Mouse (Mus musculus): ENCODE measurements around the gene Rhoq.

Gene Rhoq

GRCm38 (mm10) chr17:86962894-86963585, at the start of gene Rhoq:
TSS of gene Rhoq (plus strand) at chr17:86963082.
- peak; percentile 80 for DNase-seq

GRCm38 (mm10) chr17:86915540-86915939, 47.3 kb upstream of the Rhoq start:
- no peak for DNase-seq

- no peak for DNase-seq
Measured at GRCm38 (mm10) chr17:86917048-86917447, 45.8 kb upstream of the Rhoq start, which contains the start of gene Tmem247. TSS of gene Tmem247 (plus strand) at chr17:86917348.

- no peak for DNase-seq
Measured at GRCm38 (mm10) chr17:86918786-86919185, 44.1 kb upstream of the Rhoq start.

GRCm38 (mm10) chr17:86919729-86920128, 43.2 kb upstream of the Rhoq start:
- no peak for DNase-seq

GRCm38 (mm10) chr17:86924679-86925078, 38.2 kb upstream of the Rhoq start:
- DNase-seq = no peak

GRCm38 (mm10) chr17:86926836-86927235, 36.0 kb upstream of the Rhoq start:
- DNase-seq = no peak

GRCm38 (mm10) chr17:86929355-86929754, 33.5 kb upstream of the Rhoq start:
- no peak for DNase-seq

GRCm38 (mm10) chr17:86929981-86930380, 32.9 kb upstream of the Rhoq start:
- no peak for DNase-seq

GRCm38 (mm10) chr17:86932896-86933295, 30.0 kb upstream of the Rhoq start:
- DNase-seq = no peak

GRCm38 (mm10) chr17:86937064-86937463, 25.8 kb upstream of the Rhoq start:
- DNase-seq = no peak

- peak; percentile 51 for DNase-seq
Measured at GRCm38 (mm10) chr17:86937497-86938155, 25.3 kb upstream of the Rhoq start.

- no peak for DNase-seq
Measured at GRCm38 (mm10) chr17:86938683-86939082, 24.2 kb upstream of the Rhoq start.

- no peak for DNase-seq
Measured at GRCm38 (mm10) chr17:86942112-86942511, 20.8 kb upstream of the Rhoq start.

GRCm38 (mm10) chr17:86943158-86943557, 19.7 kb upstream of the Rhoq start:
- DNase-seq = no peak

- no peak for DNase-seq
Measured at GRCm38 (mm10) chr17:86946078-86946477, 16.8 kb upstream of the Rhoq start.

GRCm38 (mm10) chr17:86947840-86948796, 14.8 kb upstream of the Rhoq start, which contains the start of gene Atp6v1e2:
TSS of gene Atp6v1e2 (minus strand) at chr17:86947897.
- peak; percentile 43 for DNase-seq

GRCm38 (mm10) chr17:86948801-86949200, 14.1 kb upstream of the Rhoq start:
- DNase-seq = no peak

- DNase-seq = no peak
Measured at GRCm38 (mm10) chr17:86957239-86957638, 5.6 kb upstream of the Rhoq start.

- no peak for DNase-seq
Measured at GRCm38 (mm10) chr17:86957968-86958367, 4.9 kb upstream of the Rhoq start.

- no peak for DNase-seq
Measured at GRCm38 (mm10) chr17:86961301-86961841, 1.5 kb upstream of the Rhoq start.

GRCm38 (mm10) chr17:86962297-86962893, 487 bp upstream of the Rhoq start:
- DNase-seq = peak; percentile 77

GRCm38 (mm10) chr17:86963586-86963902, 662 bp downstream of the Rhoq start:
- DNase-seq = peak; percentile 34
